Mouse (Mus musculus) bone marrow, adult 2 months (tissue): Measurements from ENCODE around the gene Tfap4.

ENCODE experiments used
- CTCF ChIP-seq: fragments of 200-500 bp; IDR thresholded peaks from 2 replicates; pipeline ENCODE4 v1.5.1; 2011; ENCODE audit warnings: low read length, control low read depth; ENCODE audit not compliant: control insufficient read depth, insufficient read depth
- POLR2A ChIP-seq: fragments of 200-500 bp; IDR thresholded peaks from 2 replicates; pipeline ENCODE4 v1.6.1; 2011; ENCODE audit warnings: low read depth, mild to moderate bottlenecking, control low read depth, low read length, borderline replicate concordance; ENCODE audit not compliant: control insufficient read depth

GRCm38 (mm10) chr16:4519825-4520224, 39.8 kb downstream of the Tfap4 start:
- TF ChIP-seq CTCF (no peak), POLR2A (no peak)
